8 mouse cellular contexts compared by ENCODE assay signal in the genomic region with DNA sequence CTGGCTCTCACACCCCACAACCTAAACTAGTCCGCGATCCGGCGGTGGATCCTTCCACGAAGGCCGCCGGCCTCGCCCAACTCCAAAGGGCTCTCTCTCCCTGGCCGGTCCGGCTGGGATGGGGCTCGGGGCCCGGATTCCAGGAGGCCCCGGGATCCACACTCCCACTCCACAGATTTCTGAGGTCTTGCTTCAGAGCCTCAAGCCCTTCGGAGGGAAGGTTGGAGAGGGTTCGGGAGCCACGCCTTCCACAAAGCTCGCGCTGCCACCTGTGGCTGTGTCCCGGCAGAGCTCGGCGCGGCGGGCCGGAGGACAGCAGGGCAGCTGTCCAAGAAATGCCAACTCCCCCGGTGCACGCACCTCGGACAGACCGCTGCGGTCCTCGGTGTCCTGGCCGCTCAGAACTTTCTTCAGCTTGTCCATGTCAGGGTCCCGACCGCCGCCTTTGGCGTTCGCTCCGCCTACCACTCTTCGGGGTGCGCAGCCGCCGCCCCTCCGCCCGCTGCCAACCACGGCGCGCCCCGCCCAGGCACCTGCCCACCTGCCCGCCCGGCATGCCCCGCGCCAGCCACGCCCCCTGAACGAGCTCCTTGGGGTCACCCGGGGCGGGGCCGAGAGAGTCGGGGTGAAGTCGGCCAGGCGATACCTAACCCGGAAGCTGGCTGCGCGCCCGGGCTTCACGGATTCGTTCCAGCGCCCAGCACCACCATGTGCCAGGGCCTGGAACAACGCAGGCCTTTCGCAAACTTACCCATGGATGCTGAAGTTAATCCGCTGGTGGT. TPM values are rescaled to one million over a fixed set of nuclear protein-coding genes. Genes with fewer than 3 reads are reported as not detected.
DNase-seq lines count a peak whose midpoint lies in the region; ATAC-seq lines count a peak whose summit lies in the region.

A gene (minus strand): TSS at position 559 of the 782 bp plus-strand sequence.

- peak; percentile 88 for ATAC-seq in inflammation-experienced regulatory T-cells, adult 6 months
- ATAC-seq in megakaryocyte progenitor cell, adult 5-6 weeks (replicated peaks; ENCODE audit: poor library complexity), result peak; percentile 81

- intact Hi-C loops in gastrocnemius, postnatal 14 days (cut with DNase I; ENCODE audit: low total_unique reads), result no loop called here
- intact Hi-C loops in left cerebral cortex, postnatal 10 days (cut with DNase I), result no loop called here

- DNase-seq in adrenal gland, adult 2 months, result peak; percentile 97
- DNase-seq in embryo, embryonic 11 days, result peak; percentile 91
- peak; percentile 91 for DNase-seq in gastrocnemius, postnatal 14 days
- peak; percentile 53 to 92 for DNase-seq in left cerebral cortex, postnatal 10 days (ENCODE audit: extremely low spot score in 1 of 2, low spot score in 2 of 2)
- DNase-seq in right cerebral cortex, postnatal 10 days (ENCODE audit: low spot score in 2 of 2), result peak; percentile 82 to 83
- peak; percentile 85 for DNase-seq in urinary bladder, postnatal 25 days (ENCODE audit: low spot score)

RNA-seq across cellular contexts. Expression of the gene that starts here (rescaled TPM):
- total RNA-seq in adrenal gland, adult 2 months (2021), result 10 to 100 TPM; 28.4 to 31.2 TPM
- 22.4 and 29.7 TPM in 2 replicates for polyA plus RNA-seq in adrenal gland, adult 2 months (2012; rRNA removed)
- 10 to 100 TPM in 1 of 2 experiments, 1 to 10 TPM in 1; 8.9 to 10.5 TPM for total RNA-seq in gastrocnemius, postnatal 14 days (2021)
- 10 to 100 TPM; 25.7 to 30.3 (median 27.4) TPM for polyA plus RNA-seq in inflammation-experienced regulatory T-cells, adult 6 months (2017; shearing (Covaris generic))
- 1 to 10 TPM; 6.8 to 6.9 TPM for total RNA-seq in left cerebral cortex, postnatal 10 days (2021)
- total RNA-seq in megakaryocyte progenitor cell, adult 5-6 weeks (2015), result 22.2 and 26.2 TPM in 2 replicates
- 24.7 and 25.7 TPM in 2 replicates for total RNA-seq in megakaryocyte progenitor cell, adult 5-6 weeks (2017)

Comparison
In these comparisons a context has a peak if more than half of its experiments do, and no peak if none do; other contexts are left out.
1. Peak in every context shown above with its lines: DNase-seq and ATAC-seq.